Mouse (Mus musculus): ENCODE measurements around the gene Psmc4.

The Psmc4 gene

GRCm38 (mm10) chr7:28049476-28050409 is at the start of gene Psmc4:
Gene Psmc4 (minus strand): TSS chr7:28050101.
- peak; percentile 99 for DNase-seq

GRCm38 (mm10) chr7:28099101-28099500 is 49.2 kb upstream of the Psmc4 start:
- no peak for DNase-seq

DNA sequence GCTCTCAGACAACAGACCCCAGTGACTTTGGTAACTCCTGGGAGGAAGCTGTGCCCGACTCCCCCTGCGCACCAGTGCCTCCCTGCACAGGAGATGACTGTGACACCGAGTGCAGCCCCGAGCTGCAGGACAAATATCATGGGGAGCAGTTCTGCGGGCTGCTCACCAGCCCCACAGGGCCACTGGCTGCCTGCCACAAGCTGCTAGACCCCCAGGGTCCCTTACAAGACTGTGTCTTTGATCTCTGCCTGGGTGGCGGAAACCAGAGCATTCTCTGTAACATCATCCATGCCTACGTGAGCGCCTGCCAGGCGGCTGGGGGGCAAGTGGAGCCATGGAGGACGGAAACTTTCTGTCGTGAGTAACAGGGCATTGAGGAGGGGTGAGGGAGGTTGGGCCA is 43.6 kb upstream of the Psmc4 start:
- no peak for DNase-seq

DNA sequence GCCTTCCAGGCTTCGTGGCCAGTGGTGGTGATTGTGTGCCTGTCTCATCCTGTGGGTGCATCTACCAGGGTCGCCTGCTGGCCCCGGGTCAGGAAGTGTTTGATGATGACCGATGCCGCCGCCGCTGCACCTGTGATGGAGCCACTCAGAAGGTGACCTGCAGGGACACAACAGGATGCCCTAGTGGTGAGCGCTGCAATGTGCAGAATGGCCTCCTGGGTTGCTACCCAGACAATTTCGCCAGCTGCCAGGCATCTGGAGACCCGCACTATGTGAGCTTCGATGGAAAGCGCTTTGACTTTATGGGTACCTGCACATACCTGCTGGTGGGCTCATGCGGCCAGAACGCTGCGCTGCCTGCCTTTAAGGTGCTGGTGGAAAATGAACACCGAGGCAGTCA is 36.3 kb upstream of the Psmc4 start:
- no peak for DNase-seq

- DNase-seq, result peak in 1 of 2 experiments; percentile 28
Measured at GRCm38 (mm10) chr7:28084215-28084614, 34.3 kb upstream of the Psmc4 start.

GRCm38 (mm10) chr7:28070531-28071298 is 20.8 kb upstream of the Psmc4 start, which contains the start of gene Fcgbp:
Gene Fcgbp (plus strand): TSS chr7:28071236.
- DNase-seq, result no peak

DNA sequence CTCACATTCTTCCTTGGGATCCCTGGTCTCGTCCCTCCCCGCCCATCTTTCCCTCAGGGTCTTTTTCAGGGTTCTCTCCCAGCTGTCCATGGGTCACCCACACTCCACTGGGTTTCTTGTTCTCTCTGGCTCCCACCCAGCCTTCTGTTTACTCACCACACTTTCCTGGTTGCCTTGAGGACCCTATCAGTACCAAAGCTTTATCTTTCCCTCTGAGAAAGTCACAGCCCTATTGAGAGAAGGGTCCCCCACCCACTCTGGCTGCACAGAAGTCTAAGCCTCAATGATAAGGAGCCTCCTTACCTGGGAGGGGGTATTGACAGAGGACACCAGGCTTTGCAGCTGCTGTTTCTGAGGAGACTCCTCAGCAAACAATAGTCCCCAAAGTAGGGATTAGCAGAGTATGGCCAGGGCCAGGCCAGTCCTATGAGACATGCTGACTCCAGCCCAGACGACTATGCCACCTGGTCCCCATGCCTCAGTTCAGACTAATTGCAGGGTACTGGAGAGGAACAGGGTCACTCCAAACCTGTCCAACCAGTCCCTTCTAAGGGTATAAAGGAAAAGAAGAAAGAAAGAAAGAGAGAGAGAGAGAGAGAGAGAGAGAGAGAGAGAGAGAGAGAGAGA is 19.8 kb upstream of the Psmc4 start:
- DNase-seq, result no peak

DNA sequence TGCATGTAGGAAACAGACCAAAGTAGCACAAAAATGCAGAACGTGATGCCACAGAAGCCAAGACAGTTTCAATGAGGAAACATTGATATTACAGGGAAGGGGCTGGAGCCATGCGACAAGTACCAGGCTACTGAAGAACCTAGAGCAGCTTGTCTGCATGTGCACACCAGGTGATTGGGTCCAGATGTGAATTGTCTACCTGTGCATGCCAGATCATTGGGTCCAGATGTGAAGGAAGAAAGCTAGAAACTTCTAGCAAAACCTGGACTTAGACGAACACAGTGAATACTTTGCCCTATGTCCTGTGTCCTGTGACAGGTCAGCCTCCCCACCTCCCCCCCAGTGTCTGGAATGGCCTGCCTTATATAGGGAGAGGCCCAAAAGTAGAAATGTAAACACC is 18.8 kb upstream of the Psmc4 start:
- DNase-seq, result no peak

DNA sequence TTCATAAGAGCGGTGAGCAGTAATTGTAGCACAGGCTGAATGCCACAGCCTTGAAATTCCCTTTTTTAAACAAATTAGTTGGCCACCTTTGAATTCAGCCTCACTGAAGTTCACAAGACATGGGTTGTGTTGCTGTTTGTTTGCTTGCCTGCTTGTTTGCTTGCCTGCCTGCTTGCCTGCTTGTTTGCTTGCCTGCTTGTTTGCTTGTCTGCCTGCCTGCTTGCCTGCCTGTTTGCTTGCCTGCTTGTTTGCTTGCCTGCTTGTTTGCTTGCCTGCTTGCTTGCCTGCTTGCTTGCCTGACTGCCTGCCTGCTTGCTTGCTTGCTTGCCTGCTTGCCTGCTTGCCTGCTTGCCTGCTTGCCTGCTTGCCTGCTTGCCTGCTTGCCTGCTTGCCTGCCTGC is 10.1 kb upstream of the Psmc4 start:
- DNase-seq, result no peak

DNA sequence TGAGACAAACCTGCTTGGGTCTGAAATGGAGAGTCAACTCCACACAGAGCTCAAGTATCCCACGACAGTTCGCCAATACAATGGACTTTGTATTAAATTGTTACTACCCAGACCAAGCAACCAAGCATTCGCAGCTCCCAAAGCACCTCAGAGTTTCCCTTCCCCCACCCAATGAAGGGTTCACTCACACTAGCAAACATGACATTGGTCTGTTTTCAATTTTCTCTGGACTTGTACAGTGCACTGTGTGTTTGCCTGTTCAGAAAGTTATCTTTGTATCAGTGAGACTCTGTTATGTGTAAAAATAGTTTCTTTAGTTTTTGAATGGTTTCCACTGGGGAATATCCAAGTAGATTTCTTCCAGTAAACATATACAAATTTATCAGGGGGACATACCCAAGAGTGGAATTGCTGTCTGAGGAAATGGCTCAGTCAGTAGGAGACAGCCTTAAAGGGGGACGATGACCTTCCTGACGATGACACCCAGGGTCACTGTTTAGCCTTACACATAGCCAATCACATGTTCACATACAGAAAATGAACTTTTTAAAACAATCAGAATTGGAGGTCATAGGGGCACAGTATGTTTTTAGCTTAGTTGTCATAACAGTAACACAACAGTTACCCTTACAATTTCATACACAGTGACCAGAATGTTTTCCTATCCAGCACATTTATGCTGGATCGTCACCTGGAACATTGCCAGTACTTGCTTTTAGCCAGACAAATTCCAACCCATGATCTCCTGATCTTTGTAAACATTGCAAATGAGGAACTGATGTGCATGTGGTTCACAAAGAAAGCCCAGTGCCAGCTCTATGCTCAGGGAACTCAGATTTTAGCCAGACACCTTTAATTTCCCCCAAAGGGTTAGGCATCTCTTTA is 3.4 kb upstream of the Psmc4 start:
- peak; percentile 24 to 29 for DNase-seq

GRCm38 (mm10) chr7:28050584-28050983 is 683 bp upstream of the Psmc4 start:
- peak in 1 of 2 experiments; percentile 8 for DNase-seq

- DNase-seq, result no peak
Measured at GRCm38 (mm10) chr7:28044524-28044923, 5.4 kb downstream of the Psmc4 start.

DNA sequence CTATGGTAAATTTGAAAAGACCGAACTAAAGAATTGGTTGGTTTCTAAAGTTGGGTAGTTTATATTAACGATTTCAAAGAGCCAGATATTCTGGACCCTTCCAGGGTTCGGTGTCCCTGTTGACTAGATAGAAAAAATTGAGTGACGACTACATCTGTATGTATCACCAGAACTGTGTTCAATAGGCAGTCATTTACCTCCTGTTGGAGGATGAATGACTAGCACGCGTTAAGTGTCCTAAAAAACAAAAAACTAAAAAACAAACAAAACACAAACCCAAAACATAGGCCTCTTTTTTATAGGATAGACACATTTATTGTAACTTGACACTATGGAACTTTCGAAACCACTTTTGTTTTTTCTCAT is 35.5 kb downstream of the Psmc4 start:
- no peak for DNase-seq

GRCm38 (mm10) chr7:28013549-28014444 is 36.1 kb downstream of the Psmc4 start, which contains the start of gene Zfp850:
Gene Zfp850 (minus strand): TSS chr7:28014115.
- DNase-seq, result peak; percentile 53 to 71

- no peak for DNase-seq
Measured at GRCm38 (mm10) chr7:28010271-28010670, 39.6 kb downstream of the Psmc4 start.

All from kidney, adult 8-10 months (tissue).